Mouse (Mus musculus) right cerebral cortex, postnatal 14 days (tissue): ENCODE results near the gene Bicd1.

ENCODE experiments used
- DNase-seq: peaks from one replicate; pipeline ENCODE4 v3.0.0; 2022

Bicd1 gene

GRCm38 (mm10) chr6:149567219-149567618 is 158.5 kb downstream of the Bicd1 start:
- DNase-seq = no peak

GRCm38 (mm10) chr6:149574288-149574687 is 165.6 kb downstream of the Bicd1 start:
- no peak for DNase-seq

GRCm38 (mm10) chr6:149580053-149580452 is 171.4 kb downstream of the Bicd1 start:
- no peak for DNase-seq

- DNase-seq = no peak
Observed at GRCm38 (mm10) chr6:149585708-149586504, 177.2 kb downstream of the Bicd1 start.
